Mouse (Mus musculus) megakaryocyte, embryonic 14.5 days (primary cell): ENCODE results near the gene Trio.

Experiments used
- FLI1 ChIP-seq: IDR thresholded peaks from 2 replicates; pipeline ENCODE4 v1.6.1; 2012; ENCODE audit warnings: low read length, inconsistent platforms, mixed read lengths
- GATA1 ChIP-seq: IDR thresholded peaks from 3 replicates; pipeline ENCODE4 v1.6.1; 2012; ENCODE audit warnings: mixed read lengths, low read length, inconsistent platforms, borderline replicate concordance

GRCm38 (mm10) chr15:27901200-27901599, 124.4 kb downstream of the Trio start:
- TF ChIP-seq FLI1 (no peak), GATA1 (no peak)
